8 mouse cellular contexts compared by ENCODE assay signal in the genomic region with DNA sequence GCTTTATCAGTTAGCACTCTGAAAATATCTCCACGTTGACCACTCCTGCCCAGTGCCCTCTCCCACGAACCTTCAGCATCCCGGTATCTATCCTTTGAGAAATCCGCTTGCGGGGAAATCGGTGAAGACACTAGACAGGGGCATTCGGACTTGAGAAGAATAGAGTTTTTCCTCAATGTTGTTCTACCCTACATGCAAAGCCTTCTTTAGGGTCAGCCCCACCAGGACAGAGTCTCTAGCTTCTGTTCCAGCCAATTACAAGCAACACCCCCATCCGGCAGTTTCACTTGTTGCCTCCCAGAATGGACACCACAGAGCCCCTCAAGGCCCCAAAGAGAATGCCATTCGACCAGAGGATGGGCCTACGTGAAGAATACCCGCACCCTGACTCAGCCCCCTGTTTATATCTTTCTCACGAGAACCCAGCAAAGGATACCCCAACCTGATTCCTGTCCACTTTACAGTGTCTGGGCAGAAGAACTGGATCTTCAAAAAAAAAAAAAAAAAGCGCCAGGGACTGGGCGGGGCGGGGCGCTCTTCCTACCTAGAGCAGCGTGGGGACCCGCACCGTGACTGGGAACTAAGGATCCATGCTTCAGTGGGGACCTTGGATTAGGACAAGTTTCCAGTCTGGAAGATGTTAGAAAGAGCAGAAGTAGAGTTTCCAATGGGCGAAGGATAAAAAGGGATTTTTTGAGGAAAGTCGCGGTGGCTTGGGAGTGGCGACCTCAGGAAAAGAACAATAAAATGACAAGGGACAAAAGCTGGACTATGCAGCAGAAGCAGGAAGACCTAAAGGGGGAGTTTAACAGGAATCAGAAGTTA. TPM values are rescaled to one million over a fixed set of nuclear protein-coding genes. Genes with fewer than 3 reads are reported as not detected.
DNase-seq lines count a peak whose midpoint lies in the region; ATAC-seq and TF ChIP-seq lines count a peak whose summit lies in the region.

TSS of gene Cdh11 (minus strand) at position 51 of the 825 bp plus-strand sequence.

- H3K4me2 ChIP-seq in kidney, embryonic 14.5 days (replicated peaks; ENCODE audit: low read depth, low read length) = peak within 1 kb of the TSS; percentile 73
- H3K4me2 ChIP-seq in heart, embryonic 16.5 days (ENCODE audit: low read depth, low read length) = peak within 1 kb of the TSS; percentile 91

- no peak for DNase-seq in kidney, adult 9 months
- no peak for DNase-seq in adrenal gland, postnatal 4 days (ENCODE audit: low spot score in 2 of 2)
- peak; percentile 7 for DNase-seq in left cerebral cortex, postnatal 4 days
- DNase-seq in cerebellum, adult 9-10 months = no peak

- TF ChIP-seq POLR2A in olfactory bulb, adult 2 months (IDR thresholded peaks at IDR 0.05; ENCODE audit: insufficient read depth, low read depth, low read length) = no peak

- intact Hi-C loops in left cerebral cortex, postnatal 4 days (cut with DNase I) = loop anchor here (2.0 to 10.0 kb wide), 4 partner anchors 549 to 1841 kb away; no protein-coding TSS in a partner anchor

- peak; percentile 26 for ATAC-seq in kidney, embryonic 14.5 days (ENCODE audit: low FRiP score, low TSS enrichment)
- no peak; the same call in 1 of the 2 replicates for ATAC-seq in heart, embryonic 16.5 days (replicated peaks; ENCODE audit: extremely low read depth, insufficient read depth, low FRiP score)
- no peak for ATAC-seq in erythroblast, adult 5-6 weeks (replicated peaks; ENCODE audit: low FRiP score, poor library complexity, severe bottlenecking)

- peak within 1 kb of the TSS; percentile 93 for H3K27ac ChIP-seq in kidney, embryonic 14.5 days (ENCODE audit: low read depth, low read length)
- H3K27ac ChIP-seq in heart, embryonic 16.5 days (ENCODE audit: low read length) = peak within 1 kb of the TSS; percentile 81
- H3K27ac ChIP-seq in olfactory bulb, adult 2 months (ENCODE audit: insufficient read depth, low read depth, low read length) = peak within 1 kb of the TSS; percentile 52; the same call in 1 of the 2 replicates

- TF ChIP-seq CTCF in olfactory bulb, adult 2 months (IDR thresholded peaks at IDR 0.05; ENCODE audit: insufficient read depth, low read depth, low read length) = no peak

- 2% methylated on average over 23 of the region's 23 CpGs for WGBS in kidney, embryonic 14.5 days
- 1% methylated on average over 23 of the region's 23 CpGs for WGBS in heart, embryonic 16.5 days
- WGBS in olfactory bulb, adult 2 months = 15% methylated on average over 23 of the region's 23 CpGs

- H3K4me1 ChIP-seq in kidney, embryonic 14.5 days (ENCODE audit: control insufficient read depth, insufficient read depth, low read length) = peaks cover 3% of the 10 kb centered on the region; the same call in 1 of the 2 replicates
- peaks cover 7% of the 10 kb centered on the region for H3K4me1 ChIP-seq in heart, embryonic 16.5 days (ENCODE audit: control insufficient read depth, insufficient read depth, low read length)
- H3K4me1 ChIP-seq in olfactory bulb, adult 2 months (ENCODE audit: control insufficient read depth, insufficient read depth, low read length) = peaks cover 15% of the 10 kb centered on the region

- peaks cover 9% of the 10 kb centered on the region for H3K27me3 ChIP-seq in kidney, embryonic 14.5 days (ENCODE audit: control insufficient read depth, insufficient read depth, low read length)
- H3K27me3 ChIP-seq in heart, embryonic 16.5 days (ENCODE audit: control insufficient read depth, insufficient read depth, low read length) = peaks cover 43% of the 10 kb centered on the region

- no peaks in the 10 kb centered on the region for H3K36me3 ChIP-seq in kidney, embryonic 14.5 days (ENCODE audit: control insufficient read depth, insufficient read depth, low read length)
- no peaks in the 10 kb centered on the region for H3K36me3 ChIP-seq in heart, embryonic 16.5 days (ENCODE audit: control insufficient read depth, insufficient read depth)

- H3K9me3 ChIP-seq in kidney, embryonic 14.5 days (ENCODE audit: control insufficient read depth, low read length) = no peaks in the 10 kb centered on the region
- H3K9me3 ChIP-seq in heart, embryonic 16.5 days (replicated peaks; ENCODE audit: control insufficient read depth, low read length) = no peaks in the 10 kb centered on the region

- H3K9ac ChIP-seq in kidney, embryonic 14.5 days (ENCODE audit: low read depth, low read length) = peak within 1 kb of the TSS; percentile 95
- peak within 1 kb of the TSS; percentile 75 for H3K9ac ChIP-seq in heart, embryonic 16.5 days (ENCODE audit: low read length)

- H3K4me3 ChIP-seq in kidney, embryonic 14.5 days (ENCODE audit: low read length) = peak within 1 kb of the TSS; percentile 65
- H3K4me3 ChIP-seq in heart, embryonic 16.5 days (ENCODE audit: low read length) = peak within 1 kb of the TSS; percentile 65
- H3K4me3 ChIP-seq in olfactory bulb, adult 2 months (ENCODE audit: insufficient read depth, low read depth, low read length) = peak within 1 kb of the TSS; percentile 73

RNA-seq across cellular contexts. Expression of gene Cdh11, which starts in this region (rescaled TPM):
- 79.1 and 176 TPM in 2 replicates for polyA plus RNA-seq in kidney, embryonic 14.5 days (2014; fragmentation: Nextera tagmentation; extraction: Ambion mirVana)
- total RNA-seq in adrenal gland, postnatal 4 days (2021) = 10 to 100 TPM; 61.3 to 80.2 TPM
- 44.2 and 46.0 TPM in 2 replicates for polyA plus RNA-seq in heart, embryonic 16.5 days (2015; fragmentation: Nextera tagmentation; extraction: Ambion mirVana)
- 10 to 100 TPM; 82.7 to 89.6 TPM for total RNA-seq in left cerebral cortex, postnatal 4 days (2021)
- not detected in 2 replicates for polyA plus RNA-seq in olfactory bulb, adult 2 months (2012; ENCODE audit: insufficient read depth, insufficient read length, low replicate concordance, missing spikeins)
- 0.21 and 0.38 TPM in 2 replicates for total RNA-seq in erythroblast, adult 5-6 weeks (2015; ENCODE audit: low replicate concordance)
- total RNA-seq in erythroblast, adult 5-6 weeks (2017; ENCODE audit: low replicate concordance) = 0.51 and 0.84 TPM in 2 replicates

Comparison
In these comparisons a context has a peak if more than half of its experiments do, and no peak if none do; other contexts are left out.
1. RNA of gene Cdh11 (total RNA-seq): 82.7 to 89.6 TPM in left cerebral cortex, postnatal 4 days and 61.3 to 80.2 TPM in adrenal gland, postnatal 4 days; 0.21 to 0.84 TPM in erythroblast, adult 5-6 weeks; every median in the first group is over 10 times any median in the second.
2. RNA of gene Cdh11 (polyA plus RNA-seq): 79.1 to 176 TPM in kidney, embryonic 14.5 days and 44.2 to 46.0 TPM in heart, embryonic 16.5 days; not detected in olfactory bulb, adult 2 months; every median in the first group is over 10 times any median in the second.
3. Peak in every context shown above with its lines, with median percentiles within 50 percentile points of each other: H3K27ac ChIP-seq and H3K4me3 ChIP-seq.